Mouse (Mus musculus) retina, embryonic 14.5 days (tissue): ENCODE measurements around the gene Camkmt.

Experiments used
- DNase-seq: peaks from one replicate; pipeline ENCODE4 v3.0.0-alpha.2; 2015; ENCODE audit warnings: low spot score

Camkmt gene

DNA sequence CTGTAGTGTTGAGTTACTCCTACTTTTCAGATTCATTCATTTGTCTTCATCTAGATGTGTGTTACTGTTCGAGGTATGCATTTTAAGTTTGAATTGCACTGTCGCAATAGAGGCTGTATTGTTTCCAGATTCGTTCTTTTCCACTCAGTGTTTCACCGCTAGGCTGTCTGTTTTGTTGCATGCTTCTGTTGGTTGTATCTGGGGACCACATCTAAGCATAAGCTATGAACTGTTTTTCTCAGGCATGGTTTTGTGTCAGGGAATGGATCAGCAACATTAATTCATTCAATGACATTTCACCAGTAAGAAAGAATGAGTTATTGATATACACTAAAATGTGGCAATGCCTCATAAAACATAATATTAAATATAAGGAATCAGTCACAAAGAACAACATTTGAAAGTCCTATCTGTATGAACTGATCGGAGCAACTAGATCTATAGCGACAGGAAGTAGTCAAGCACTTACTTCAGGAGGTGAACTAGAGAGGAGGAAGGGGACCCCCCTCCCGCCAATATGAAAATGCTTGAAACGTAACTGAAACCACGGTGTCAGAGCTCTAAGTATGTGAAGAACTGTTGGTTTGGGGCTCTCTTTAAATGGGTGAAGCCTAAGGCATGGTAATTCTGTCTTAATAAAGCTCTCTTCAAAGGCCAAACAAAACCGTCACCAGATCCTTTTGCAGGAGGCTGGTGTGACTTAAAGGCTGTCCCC is 80.3 kb downstream of the Camkmt start:
- no peak for DNase-seq

DNA sequence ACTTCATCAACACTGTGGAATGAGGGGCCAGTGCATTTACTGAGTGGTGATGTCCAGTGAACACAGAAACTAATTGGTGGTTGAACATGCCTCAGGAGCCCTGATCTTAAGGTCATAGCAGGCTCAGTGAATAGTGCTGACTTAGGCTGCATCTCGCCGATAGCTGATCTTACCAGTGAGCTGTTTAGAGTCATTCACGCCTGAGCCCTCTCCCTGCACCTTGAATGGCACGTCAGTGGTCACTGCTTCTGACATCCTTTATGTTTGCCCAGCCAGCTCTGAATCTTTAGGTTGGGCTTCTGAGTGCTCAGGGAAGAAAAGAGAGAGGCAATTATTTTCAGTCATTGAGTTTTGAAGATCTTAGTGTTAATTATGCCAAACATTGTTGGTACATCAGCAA is 81.6 kb downstream of the Camkmt start:
- peak; percentile 85 for DNase-seq

DNA sequence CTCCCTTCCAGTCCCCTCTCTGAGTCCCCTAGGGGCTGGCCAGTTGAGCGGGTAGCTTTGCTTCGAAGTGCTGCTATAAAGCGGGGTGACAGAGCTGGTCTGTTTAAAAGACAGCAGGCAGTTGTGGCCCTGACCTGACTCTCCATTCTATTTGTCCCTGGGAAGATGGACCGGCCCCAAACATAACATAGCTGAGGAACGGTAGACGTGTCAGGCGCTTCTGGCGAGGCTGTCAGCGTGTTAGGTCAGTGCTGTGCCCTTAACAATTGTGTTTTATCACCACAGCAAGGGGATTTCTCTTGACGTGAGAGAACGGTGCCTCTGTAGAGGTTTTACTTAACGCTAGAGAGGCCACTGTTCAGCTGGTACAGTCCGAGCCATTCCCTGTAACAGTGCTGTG is 86.9 kb downstream of the Camkmt start:
- peak; percentile 38 for DNase-seq

DNA sequence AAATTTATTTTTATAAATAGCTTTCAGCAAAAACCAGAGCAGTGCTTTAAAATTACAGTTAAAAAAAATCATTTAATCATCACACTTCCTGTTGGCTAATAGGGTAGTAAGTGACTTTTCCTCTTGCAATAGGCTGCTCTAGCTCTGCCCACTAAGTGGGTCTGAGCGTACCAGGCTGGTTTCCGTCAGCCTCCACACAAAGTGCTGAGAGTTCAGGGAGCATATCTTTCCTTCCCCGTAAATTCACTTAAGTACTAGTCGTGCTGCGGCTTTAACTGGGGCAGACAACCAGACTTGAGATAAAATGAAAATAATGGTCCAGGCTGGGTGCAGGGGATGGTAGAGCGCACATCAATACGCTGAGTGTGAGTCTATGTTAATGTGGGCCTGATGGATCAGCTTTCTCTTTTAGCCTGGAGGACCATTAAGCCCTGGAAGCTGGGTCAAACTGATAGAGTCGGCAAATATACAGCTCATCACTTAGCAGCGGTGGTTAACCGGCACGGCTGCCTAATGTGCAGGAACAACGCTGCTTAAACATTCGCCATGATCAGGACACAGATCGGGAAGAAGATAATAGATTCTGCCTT is 90.2 kb downstream of the Camkmt start:
- peak; percentile 39 for DNase-seq

DNA sequence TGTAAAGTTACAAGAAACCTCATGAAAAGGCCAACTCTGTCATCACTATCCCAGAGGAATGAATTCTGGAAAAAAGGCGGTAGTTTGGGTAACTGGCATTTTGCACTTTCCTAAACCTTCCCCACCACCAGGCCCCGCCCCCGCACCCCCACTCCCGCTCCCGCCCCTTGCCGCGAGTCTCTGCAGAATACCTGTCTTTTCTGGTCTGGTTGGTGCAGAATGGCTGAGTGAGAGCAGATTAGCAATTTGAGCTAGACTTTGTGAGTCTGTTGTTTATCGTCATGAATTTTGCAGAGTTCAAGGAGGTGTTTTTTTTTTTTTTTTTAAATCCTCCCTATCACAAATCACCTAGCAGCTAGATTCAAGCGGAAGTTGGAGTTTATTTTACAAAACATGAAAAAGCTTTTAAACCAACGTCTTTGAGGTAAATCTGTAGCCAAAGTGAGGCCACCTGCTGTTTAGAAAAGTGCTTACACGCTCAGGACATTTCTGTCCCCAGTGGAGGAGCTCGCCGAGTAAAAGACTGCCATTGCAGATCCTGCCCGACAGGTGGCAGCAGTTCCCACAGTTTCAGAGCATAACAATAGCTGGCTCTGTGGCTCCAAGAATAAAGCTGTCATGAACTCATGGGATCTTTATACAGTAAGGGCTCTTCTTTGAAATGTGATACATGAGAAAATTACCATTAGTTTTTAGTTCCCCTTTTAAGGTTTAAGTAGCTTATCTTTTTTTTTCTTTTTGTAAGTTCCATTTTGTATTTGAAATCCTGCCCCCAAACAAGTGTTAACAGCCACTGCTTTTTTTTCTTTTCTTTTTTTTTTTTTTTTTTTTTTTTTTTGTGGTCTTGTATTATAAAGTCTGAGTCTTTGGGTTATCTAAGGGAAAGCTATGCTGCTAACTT is 99.1 kb downstream of the Camkmt start:
- DNase-seq = peak; percentile 97

DNA sequence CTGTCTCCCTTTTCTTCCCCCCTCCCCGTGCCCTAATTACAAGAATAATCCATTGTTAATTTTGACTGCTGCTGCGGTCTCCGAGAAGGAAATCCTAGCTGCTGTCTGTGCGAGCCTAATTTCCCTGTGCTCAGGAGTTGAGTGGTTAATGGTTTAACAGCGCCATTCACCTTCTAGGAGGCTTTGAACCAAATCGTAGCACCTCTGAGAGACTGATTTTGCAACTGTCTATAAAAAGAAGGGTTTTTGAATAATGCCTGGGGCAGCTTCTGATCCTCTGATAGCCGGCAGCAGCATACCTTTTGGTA is 99.7 kb downstream of the Camkmt start:
- DNase-seq = peak; percentile 68

DNA sequence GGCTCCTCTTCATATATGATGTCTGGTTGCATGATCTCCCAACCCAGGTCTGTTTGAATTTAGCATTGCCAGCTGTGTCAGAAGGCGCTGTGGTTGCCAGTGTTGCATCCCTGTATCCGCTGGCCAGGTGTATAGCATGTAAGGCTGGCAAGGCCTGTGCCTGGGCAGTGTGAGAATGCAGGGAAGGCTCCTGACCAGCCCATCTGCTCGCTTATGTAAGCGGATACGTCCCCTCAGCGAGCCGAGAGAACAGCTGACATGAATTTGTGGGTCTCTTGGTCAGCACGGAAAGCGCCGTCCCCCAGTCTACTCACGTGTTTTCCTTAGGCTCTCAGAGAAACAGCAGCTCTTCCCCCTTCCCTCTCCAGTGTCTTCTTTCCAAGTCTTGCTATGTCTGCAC is 102.9 kb downstream of the Camkmt start:
- DNase-seq = no peak

DNA sequence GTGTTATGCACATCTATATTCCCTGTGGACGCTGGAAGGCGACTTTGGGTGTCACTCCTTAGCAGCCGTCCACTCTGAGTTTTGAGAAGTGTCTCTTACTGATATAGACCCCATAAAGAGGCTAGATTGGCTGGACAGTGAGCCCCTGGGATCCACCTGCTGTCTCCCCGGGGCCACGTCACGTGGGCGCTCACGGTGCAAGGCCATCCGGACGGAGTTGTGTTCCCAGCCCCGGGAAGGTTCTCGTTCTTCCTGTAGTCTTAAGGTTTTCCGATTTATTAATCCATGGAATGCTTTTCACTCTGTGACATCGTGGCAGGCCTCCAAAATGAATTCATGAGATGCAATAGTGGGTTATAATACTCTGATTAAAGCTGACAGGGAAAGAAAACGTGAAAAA is 108.4 kb downstream of the Camkmt start:
- no peak for DNase-seq

DNA sequence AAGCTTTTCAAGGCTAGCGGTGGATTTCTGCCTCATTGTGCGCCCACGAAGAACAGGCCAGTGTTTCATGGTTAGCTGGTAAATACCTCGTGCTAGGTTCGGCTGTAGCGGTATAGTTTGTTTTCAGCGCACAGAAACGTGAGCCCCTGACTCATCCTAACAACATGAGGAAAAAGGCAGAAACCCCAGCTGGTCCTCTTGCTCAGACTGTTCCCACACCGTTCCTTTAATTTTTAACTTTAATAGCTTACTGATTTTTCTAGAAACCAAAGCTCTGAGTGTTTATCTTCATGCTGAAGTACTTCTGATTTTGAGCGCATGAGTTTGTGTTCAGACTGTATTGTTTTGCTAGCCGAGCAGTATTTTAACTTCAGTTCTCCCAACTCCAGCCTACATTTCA is 109.0 kb downstream of the Camkmt start:
- DNase-seq = no peak

DNA sequence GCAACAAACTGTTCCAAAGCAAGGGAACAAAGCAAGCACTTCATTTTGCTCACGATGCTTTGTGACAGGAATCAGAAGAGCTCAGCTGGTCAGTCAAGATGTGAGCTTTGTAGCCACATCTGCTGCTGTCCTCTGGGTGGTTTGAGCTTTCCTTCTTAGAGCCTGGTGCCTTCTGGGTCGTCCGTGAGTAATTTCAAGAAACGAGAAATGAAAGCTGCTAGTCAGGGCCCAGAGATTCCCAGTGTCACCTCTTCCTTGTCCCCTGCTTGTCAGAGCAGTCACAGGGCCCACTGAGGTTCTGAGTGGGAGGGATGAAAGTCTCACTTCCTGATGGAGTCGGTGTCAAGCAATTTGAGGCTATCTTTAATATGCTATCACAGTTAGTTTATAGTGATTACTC is 127.7 kb downstream of the Camkmt start:
- DNase-seq = no peak

DNA sequence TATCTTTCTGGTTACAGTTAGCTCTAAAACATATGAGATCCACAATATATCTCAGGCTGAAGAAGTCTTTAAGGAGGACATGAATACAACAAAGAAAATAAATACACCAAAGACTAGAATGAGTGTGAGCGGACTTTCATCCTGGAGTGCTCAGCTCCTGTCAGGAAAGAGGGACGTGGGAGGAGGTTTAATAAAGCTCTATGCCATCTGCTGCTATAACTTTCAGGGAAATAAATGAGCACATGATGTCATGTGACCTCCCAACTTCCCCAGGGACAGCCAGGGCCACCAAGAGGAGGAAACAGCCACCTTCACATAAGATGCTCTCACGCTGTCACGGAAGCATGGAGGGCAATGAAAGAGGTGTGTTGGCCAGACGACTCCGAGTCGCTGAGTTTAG is 151.8 kb downstream of the Camkmt start:
- DNase-seq = no peak

DNA sequence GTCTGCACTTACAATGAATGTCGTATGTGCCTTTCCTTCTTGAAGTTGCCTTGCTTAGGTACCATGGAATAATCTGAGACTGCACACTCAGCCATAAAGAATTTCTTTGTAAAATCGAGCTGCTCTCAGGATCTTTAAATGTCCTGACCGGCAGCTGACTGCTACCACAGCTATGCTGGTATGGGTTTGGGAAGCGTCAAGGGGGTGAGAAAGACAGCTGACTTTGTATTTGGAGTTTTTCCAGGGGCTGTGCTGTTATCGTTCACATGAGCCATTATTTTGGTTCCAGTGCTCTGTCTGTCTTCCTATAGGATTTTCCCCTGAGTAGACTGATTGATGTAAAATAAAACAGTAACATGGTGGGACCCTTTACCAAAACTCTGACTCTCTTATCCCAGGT is 158.6 kb downstream of the Camkmt start:
- no peak for DNase-seq

DNA sequence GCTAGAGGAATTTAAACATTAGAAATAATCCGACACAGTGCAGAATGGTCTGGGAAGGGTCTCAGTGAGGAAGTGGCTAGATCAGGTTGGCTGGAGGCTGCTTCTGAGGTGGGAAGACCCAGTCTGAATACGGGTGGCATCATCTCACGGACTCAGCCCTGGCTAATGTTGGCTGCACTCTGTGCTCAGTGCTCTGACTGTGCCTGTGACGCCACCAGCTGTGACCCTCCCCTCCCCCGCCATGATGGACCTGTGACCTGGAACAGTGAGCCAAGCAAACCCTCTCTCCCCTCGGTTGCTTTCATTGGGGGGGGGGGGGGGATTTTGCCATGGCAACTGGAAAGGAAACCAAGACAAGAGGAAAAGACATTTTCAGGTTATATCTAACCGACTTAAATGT is 159.4 kb downstream of the Camkmt start:
- peak; percentile 36 for DNase-seq

DNA sequence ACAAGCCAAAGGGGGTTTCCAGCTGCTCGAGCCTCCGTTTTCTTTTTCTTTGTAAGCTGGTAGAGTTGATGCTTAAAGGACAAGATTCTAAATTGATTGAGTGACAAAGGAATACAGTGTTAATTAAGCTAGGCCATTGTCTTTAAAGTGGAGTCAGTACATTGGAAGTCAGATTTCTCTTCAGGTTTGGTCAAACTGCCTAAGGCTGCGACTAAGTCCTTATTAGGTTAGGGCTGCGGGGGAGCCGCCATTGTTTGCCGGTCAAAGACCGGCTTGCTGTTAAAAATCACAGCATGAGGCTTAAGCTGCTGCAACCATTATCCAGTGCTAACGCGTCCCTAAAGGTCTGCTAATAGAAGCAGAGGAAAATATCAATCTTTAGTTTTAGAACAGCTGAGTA is 166.6 kb downstream of the Camkmt start:
- DNase-seq = peak; percentile 73

DNA sequence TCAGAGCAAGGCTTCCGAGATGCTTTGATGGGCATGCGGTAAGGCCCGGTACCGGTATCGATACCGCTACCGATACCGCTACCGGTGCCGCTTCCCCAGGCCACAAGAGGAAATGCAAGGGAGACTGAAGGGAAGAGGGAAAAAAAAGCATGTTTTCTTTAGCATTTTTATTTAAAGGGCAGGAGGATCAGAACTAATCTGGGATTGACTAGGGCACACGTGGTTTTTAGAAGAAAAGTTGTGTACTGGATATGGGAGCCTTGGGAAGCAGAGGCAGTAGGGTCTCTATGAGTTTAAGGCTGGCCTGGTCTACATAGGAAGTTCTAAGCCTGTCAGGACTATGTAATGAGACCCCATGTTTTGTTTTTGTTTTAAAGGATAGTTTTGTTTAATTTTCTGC is 167.0 kb downstream of the Camkmt start:
- no peak for DNase-seq

DNA sequence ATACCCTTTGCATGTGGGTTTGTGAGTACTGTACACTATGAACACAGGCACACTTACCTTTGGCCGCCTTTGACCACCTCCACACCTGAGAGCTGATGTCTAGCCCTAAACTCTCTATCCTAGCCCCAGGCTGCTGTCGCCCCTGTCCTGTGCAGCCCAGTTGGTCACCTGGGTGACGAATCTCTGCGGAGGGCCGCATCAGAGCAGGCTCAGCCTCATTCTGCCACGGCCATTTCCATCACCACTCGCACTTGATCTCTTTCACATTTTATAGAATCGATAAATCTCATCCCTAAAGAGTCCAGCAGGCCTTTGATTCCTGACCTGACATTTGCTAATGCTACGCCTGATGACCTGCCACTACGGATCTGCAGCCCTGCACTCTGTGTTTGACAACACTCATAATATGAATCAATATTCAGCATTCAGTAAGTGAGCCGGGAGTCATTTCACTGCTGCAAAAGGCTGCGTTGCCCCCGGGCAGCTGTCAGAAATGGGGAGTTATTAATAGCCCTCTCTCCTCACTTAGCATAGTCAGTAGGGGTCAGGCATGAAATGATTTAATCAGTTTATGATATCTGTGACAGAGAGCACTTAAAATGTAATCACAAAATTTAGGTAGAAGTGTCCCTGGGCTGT is 168.5 kb downstream of the Camkmt start:
- DNase-seq = peak; percentile 61

DNA sequence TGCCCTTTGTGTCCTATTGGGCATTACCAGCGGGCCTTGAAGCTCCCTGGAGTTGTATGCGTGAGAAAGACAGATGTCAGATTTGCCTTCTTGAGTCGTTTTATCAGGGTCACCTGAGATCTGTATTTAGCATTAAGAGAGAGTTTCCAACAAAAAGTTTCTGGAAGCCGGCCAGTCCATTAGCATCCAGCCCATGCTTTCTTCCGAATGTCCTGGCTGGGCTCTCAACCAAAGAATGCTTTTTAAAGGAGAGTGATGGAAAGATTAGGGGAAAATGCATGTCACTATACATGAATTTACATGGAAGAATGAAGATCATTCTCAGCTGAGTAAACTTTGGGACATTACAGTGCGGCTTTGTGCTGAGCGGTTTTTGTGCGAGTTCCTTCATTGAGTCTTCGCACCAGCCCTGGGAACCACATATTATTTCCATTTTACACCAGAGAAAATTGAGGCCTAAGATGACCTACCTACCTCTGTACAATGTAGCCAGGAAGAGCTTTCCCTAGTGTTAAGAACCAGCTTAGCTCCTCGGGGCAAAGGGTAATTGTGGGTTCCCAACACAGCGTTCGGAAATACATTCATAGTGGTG is 176.6 kb downstream of the Camkmt start:
- DNase-seq = no peak

DNA sequence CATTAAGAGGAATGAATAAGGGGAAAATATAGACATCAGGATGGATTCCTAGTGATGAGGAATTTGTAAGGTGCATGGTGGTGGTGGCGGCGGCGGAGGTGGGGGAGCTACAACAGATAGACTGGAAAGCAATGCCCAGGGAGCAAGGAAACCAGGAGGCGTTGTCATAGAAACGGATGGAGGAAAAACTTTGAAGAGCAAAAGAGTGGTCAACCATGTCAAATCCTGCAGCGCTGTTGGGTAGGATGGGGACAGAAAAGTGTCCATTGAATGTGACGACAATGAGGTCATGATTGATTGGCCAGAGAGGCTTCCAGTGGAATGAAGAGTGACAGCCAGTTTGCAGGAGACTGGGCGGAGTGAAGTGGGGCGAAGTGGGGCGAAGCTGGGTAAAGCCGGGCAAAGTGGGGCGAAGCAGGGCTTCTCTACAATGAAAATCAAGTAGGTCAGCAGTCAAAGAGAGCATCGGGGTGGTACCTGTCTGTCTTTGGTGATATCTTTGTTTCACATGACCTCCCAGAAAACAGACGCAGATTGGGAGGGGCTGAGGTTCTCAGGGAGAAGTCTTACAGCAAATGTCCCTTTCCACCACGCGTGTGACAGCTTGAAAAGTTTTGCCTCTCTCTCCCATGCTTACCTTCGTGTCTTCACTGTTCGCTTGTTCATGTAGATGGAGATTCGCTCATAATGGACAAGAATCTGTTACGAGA is 181.3 kb downstream of the Camkmt start:
- DNase-seq = peak; percentile 47

DNA sequence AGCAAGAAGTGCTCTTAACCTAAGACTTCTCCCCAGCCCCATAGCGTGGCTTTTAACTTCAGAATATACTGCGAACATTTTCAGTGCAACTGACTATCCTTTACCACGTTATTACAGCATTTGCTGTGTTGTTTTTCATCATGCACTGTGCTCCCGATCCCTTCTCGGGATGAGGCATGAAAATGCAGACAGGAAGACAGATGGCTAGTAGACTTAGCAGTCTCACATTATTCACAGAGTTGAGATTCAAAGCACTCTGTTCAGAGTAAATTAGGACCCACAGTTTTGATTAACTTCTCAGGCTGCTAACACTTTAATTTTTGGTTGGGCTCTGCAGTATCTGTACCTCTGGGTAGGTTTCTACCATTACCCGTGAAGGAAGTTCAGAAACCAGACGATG is 189.4 kb downstream of the Camkmt start:
- no peak for DNase-seq

DNA sequence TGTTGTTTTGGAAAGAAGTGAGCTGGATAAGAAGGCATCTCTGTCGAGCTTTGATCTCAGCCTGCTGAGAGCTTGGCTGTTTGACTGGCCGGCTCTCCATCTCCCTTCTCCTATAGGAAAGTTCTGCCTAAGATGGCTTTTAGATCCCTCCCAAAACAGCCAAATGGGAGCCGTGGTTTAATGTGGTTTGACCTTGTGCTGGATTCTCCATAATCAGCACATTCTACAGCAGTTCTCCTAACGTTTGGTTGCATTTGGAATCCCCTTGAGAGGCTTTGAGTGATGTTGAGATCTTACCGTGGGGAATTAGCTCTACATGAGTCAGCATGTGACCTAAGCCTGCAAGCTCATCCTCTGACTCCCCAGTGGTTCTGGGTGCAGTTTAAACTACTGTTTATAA is 192.1 kb downstream of the Camkmt start:
- no peak for DNase-seq

DNA sequence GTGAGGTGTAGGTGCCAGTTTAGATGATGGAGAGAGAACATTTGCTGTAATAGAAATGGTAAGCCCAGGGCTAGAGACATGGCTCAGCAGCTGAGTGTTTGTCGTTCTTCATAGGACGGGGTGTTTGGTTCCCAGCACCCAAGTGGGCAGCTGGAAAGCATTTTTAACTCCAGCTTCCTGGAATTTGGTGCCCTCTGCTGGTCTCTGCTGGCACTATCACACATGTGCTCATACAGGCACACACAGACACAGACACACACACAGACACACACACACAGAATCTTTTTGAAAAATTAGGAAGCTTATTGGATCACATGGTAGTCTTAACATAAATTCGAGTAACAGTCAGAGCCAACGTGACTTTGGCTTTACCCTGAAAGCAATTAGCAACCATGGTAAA is 200.8 kb downstream of the Camkmt start:
- DNase-seq = no peak

DNA sequence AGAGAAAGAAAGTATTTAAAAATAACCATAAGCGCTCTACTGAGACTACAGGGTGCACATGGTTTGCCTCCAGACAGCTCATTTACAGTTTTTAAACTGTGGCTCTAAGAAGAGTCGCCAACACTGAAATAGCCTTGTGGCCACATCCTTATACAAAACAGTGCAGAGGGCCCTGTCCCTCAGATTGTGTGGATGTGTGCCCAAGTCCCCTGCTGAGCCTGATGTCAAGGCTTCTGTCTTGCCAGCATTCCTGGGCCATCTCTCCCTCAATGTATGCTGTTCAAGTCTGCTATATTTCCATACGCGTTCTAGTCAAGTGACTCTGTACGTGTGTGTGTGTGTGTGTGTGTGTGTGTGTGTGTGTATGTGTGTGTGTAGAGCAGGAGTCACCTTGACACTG is 201.2 kb downstream of the Camkmt start:
- no peak for DNase-seq
